Mouse (Mus musculus) retina, adult 2 months (tissue): ENCODE results near the gene Rps11.
"Not testable (repeated sequence)": the region's sequence is repeated elsewhere in the genome, so short reads cannot be mapped to it uniquely, and the experiment has no call there.

Experiments used
- DNase-seq: peaks from one replicate; pipeline ENCODE4 v3.0.0-alpha.2; 2012; ENCODE audit warnings: low read depth, low spot score

The Rps11 gene

DNA sequence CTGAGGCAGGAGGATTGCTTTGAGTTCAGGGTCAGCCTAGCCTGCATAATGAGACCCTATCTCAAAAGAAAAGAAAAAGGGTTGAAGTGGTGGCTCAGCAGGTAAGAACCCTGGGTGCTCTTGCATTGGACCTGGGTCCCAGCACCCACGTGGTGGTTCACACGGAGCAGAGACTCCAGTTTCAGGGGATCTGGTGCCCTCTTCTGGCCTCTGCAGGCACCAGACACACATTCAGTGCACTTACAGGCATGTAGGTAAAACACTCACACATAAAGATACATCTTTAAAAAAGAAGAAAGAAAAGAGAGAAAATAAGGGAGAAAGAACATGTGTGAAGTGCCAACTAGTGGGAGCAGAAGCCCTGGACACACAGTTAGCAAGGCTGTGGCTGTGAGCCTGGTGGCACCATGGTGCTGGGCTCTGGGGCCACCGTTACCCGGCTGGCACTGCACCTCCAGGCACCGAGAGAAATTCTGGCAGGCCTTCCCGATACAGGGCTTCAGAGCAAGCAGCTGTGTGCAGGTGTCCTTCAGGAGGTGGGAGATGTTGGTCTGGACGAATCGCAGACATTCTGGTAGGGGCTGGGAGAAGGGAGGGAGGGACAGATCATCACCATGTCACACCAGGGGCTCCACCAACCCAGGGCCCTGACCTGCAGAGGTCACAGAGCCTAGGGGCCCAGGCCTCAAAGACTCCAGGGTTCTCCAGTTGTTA lies 9.4 kb upstream of the Rps11 start:
- no peak for DNase-seq

DNA sequence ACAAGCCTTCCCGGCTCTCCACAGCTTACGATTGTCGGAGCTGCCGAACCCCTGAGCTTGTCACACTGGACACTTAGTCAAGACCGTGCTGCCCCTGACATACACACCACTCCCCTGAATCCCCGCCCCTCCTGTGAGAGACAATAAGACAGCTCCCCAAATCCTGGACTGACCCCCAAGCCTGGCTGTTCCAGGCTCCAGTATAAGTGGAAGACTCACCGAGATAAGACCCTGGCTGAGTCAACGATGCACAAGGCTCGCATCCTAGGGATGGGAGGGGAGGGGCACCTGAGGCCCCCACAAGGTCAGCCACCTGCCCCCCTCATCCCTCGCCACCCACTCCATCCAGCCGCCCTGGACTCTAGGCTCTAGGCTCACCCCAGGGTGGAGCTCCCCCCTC lies 7.6 kb upstream of the Rps11 start:
- DNase-seq: no peak

DNA sequence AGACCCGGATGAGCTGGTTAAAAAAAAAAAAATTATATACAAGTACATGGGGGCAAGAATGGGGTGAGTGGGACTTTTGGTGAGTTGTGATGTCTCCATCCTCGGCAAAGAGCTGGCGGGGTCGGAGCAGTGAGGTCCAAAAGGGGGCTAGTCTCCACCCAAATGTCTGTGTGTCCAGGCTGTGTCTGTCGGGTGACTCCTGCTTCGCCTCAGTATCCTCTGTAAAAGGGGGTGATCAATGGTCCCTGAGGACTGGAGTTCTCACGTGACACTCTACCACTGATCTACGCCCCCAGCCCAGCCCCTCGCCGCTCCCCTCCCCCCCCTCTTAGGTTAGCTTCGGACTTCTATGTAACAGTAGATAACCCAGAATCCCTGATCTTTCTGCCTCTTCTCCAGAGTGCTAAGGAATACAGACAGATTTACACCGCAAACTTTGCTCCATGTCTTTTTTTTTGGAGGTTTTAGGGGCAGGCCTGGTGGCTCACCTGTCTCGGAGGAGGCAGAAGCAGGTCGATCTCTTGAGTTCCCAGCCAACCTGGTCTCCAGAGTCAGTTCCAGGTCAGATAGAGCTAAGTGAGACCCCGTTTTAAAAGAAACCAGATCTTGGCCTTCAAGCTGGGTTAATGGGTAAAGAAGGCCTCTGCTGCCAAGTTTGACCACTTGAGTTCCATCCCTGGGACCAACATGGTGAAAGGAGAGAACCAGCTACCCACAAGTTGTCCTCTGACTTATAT lies 5.7 kb upstream of the Rps11 start:
- DNase-seq: no peak

DNA sequence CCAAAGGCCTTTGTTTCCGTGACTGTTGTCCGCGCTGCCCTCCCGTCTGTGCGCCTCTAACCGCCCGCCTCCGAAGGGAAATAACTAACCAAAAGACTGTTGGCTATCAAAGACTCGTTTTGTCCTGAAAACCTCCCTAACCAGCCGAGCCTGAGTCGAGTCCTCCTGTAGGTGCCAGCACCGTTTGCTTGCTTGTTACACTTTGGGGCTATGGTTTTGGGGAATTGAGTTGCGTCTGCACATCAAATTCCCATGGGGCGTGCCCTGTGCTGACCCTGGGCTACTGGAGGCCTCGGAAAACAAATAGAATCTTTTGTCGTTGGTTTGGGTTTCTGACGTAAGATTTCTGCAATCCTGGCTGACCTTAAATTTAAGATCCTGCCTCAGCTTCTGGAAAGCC lies 5.1 kb upstream of the Rps11 start:
- no peak for DNase-seq

DNA sequence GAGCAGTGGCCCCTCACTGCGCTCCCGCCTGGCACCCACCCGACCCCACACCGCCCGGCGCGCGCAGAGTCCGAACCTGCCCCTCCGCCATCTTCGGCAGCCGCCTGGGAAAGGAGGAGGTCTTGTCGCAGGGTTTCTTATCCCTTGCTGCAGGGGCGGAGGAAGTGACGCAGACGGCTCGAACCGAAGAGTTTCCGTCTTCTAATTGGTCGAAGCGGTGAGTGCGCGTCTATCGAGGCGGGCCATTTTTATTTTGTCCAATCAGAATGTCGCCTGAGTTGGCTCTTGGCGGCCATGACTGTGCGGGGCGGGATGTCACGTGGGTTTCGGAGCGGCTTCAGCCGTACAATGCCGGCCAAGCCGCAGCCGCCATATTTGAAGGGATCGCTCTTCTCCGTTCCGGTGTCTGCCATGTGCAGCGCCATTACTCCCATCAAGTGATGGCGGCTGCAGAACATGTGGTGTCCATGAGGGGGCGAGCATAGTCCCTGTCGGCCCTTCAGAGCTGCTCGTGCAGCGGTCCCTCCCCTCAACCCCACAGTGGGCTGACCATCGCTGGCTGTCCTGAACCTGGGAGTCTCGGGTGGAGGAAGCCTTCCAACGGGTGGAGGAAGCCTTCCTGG lies 4.5 kb upstream of the Rps11 start, which contains the start of gene Rpl13a:
Rpl13a (minus strand) TSS at position 138 of the 623 bp plus-strand sequence.
- peak; percentile 99 for DNase-seq

DNA sequence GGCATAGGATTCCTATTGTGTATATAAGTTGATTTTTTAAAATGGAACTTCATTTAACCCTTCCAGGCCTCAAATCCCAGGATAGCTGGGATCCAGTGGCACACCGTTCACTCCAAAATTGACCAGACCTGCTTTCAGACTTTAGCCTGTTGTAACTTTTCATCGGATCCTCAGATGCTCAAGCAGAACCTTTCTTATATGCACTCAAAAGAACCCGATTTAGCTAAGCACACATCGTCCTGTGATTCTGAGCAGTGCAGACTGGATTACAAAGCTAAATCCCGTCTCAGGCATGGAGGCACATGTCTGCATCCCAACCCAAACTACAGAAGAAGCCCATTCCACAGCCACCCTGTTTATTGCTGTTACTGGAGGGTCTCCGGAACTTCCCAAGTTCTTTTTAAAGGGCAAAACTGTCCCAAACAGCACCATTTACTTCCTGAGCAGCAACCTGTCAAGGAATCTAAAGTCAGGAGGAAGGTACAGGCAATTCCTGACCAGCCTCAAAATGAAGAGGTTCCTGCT lies 3.5 kb upstream of the Rps11 start:
- DNase-seq: no peak

DNA sequence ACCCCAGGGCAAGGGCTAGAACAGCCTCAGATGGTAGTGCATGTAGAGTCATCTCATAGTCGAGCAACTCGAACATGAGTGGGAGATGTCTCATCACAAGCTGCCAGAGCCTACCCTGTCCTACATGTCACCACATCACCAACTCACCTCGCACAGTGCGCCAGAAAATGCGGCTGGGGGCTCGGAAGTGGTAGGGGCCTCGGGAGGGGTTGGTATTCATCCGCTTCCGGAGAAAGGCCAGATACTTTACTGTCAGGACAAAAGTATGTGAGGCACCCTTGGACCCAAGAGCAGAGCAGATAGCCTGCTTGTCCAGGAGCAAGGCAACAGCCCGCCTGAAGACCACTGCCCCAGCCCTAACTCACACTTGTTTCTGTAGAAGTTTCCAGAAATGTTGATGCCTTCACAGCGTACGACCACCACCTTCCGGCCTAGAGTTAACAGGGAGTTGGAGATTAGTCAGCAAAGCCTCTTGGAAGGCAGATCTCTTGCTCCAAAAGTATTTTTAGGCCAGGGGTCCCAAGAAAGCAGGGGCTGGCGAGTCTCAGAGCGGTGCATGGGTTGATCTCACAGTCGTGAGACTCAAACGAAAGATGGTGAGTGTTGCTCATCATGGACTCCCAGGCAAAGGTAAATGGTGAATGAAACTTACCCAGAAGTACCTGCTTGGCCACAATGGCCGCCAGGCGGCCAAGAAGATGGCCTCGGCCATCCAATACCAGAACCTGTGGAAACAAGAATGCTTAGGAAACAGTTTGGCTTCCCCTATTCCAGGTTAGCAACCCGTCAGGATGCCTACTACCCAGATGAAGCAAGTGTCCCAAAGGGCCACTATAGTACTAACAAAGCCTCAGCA lies 2.8 kb upstream of the Rps11 start:
- no peak for DNase-seq

DNA sequence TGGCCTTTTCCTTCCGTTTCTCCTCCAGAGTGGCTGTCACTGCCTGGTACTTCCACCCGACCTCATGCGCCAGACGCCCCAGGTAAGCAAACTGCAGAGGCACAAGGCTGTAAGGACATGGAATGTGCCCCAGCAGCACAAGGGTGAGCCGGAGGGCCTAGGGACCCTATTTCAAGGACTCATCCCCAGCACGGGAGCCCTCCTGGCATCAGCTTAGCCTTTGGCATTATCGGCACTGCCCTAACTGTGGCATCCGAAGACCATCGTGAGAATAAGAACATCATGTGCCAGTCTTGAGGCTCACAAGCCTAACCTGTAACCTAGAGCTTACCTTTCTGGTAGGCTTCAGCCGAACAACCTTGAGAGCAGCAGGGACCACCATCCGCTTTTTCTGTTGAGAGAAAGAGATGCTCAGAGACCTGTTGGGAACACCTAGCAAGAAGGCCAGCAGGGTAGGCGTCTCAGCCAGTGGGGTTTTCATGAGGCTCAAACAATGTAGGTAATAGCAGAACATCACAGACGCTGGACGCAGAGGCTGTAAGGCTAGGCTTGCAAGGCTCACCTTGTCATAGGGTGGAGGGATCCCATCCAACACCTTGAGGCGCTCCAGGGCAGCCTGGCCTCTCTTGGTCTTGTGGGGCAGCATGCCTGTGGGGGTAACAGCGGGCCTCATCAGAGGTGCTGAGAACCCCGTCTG lies 2.1 kb upstream of the Rps11 start:
- DNase-seq: no peak

DNA sequence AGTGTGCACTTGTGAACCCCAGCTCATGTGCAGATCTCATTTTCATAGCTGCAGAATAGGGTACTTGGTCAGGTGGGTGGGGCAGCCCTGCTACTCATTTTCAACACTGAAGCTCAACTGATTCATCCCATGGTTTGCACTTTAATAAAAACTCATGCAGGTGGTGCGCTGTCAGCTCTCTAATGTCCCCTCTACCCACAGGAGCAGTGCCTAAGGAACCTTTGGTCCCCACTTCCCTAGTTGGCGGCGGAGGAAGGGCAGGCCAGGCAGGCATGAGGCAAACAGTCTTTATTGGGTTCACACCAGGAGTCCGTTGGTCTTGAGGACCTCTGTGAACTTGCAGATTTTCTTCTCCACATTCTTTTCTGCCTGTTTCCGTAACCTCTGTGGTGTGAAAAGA lies 1.4 kb upstream of the Rps11 start:
- not testable (repeated sequence) for DNase-seq

DNA sequence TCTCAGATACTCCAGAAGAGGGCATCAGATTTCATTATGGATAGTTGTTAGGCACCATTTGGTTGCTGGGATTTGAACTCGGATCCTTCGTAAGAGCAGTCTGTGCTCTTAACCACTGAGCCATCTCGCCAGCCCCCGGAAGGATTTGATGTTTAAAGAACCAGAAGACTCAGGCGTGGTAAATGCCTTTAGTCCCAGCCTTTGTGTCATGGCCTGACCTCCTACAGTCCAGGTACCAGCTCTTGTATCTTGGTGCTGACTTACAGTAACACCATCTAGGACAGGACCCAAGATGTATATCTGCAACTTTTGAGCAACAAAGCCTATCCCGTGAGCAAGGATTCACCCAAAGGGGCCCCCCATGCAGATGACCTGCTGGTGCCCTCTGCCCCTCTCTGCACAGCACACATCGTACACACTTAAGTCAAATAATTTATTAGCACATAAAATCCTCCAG lies 933 bp upstream of the Rps11 start:
- no peak for DNase-seq

DNA sequence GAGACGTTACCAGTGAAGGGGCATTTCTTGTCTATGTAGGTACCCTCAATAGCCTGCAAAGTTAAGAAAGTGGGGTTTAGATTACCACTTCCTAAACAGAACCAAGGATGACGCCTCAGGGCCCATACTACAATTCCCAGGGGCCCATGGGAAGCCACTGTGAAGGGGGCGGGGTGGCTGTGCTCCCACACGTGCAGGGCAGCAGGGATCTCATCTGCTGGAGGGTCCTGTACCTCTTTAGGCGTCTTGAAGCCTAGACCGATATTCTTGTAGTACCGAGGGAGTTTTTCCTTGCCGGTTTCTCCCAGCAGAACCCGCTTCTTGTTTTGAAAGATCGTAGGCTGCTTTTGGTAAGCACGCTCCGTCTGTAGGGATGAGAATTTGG lies 1.1 kb downstream of the Rps11 start:
- no peak for DNase-seq

DNA sequence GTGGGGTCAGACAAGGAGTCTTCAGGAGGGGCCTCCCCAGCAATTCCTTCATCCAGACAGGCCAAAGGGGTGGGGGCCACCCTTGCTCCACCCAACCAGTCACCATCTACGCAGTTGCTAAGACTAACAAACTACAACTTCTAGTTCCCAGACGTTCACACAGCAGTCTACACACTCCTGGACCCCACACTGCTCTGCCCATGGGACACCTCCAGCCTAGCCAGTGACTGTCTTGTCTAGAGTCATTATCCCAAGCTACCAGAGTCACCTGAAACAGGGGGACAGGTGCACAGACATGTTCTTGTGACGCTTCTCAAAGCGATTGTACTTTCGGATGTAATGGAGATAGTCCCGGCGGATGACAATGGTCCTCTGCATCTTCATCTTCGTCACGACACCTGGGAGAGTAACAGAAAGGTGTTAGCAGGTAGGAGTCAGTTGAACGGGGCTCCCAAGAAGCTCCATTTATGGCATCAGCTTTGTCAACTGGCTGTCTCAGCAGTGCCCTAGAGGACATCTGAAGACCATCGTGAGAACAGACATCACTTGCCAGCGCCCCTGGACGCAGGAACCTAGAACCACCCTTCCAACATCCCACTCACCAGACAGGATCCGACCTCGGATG lies 1.6 kb downstream of the Rps11 start:
- no peak for DNase-seq

DNA sequence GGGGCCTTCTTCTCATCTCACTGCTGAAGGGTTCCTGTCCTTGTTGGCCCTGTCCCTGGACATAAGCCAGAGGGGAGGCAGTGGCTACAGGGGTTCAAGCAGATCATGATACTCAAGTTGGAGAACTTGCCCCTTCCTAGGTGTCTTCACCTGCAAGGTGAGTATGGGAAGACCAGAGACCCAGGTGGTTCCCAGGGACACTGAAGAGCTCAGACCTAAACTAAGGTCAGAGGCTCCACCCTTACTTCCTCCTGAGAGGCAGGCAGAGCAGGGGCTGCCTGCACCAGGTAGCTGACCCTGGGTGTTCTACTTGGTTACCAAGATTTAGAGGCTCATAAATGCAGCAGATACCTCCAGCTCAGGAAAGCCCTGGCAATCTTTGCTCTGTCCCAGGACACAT lies 2.3 kb downstream of the Rps11 start:
- no peak for DNase-seq

DNA sequence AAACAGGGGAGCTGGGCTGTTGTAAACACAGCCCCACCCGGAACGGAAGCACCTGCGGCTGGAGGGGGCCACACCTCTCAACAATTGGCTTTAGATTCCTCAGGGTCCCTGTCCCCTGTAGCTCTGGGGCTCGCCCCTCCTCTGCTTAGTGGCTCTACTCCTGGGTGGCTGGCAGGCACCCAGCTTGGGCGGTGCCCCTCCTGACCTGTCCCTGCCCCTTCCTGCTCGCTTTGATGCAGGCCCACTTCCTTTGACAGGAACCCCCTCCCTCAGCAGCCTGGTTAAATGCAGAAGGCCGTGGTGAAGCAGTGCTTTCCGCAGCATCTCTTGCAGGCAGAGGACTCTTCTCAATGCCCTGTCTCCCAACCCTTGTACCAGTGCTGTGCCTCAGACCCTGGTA lies 2.8 kb downstream of the Rps11 start:
- DNase-seq: no peak

DNA sequence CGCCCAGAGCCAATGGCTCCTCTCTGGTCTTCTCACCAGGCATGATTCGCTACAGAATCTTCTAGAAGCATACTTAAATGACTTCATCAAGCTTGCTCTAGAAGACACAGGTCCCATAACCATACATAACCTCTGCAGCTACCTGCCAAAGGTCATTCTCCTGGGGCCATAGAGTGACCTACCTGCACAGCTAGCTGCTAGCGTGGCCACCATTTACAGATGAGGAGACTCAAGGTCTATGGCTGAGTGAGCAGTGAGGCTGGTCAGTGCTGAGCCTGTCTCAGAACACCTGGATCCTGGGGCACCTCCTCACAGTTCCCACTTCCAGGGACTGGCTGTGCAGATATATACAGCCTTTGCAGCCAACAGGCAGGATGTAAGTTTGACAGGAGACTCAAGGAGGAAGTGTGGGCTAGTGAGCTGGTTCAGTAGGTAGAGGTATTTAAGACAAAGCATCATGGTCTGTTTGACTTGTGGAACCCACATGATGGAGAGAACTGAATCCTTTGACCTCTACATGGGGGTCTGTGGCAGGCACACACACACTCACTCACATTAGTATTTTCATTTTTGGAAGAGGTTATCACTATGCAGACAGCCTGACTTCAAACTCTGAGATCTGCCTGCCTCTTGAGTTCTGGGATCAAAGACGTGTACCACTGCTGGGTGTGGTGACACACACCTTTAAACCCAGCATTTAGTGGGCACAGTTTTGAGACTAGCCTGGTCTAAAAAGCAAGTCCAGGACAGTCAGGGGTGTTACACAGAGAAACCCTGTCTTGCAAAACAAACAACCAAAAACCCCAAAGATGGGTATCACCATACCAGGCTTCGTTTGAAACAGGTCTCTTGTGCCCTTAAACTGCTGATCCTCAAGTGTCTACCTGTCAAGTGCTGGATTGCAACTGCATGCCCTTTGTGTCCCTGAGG lies 4.2 kb downstream of the Rps11 start:
- no peak for DNase-seq

DNA sequence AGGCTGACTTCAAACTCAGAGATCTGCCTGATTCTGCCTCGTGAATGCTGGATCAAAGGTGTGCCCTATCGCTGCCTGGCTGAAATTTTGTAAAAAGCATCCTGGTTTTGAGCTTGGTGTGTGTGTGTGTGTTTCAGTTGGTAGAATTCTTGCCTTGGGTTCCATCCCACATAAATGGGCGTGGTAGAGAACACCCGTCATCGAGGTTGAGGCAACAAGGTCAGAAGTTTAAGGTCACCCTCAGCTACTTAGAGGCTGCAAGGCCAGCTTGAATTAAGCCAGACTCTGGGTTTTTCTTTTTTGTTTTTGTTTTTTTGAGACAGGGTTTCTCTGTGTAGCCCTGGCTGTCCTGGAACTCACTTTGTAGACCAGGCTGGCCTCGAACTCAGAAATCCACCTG lies 5.9 kb downstream of the Rps11 start:
- DNase-seq: no peak

DNA sequence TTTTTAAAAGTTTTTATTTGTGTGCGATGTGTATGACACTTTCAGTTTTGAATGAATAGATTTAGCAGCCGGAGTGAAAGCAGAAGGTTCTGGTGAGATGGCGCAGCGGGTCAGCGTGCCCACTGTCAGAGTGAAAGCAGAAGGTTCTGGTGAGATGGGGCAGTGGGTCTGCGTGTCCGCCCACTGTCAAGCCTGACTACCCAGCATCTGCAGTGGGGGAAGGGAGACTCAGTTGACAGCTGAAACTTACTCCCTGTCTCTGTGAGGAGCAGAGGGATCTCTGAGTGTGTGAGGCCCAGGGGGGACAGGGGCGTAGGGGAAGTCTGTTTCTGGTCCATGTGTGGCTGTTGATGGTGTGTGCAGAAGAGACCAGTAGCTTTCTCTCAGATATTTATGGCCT lies 6.7 kb downstream of the Rps11 start:
- DNase-seq: no peak

DNA sequence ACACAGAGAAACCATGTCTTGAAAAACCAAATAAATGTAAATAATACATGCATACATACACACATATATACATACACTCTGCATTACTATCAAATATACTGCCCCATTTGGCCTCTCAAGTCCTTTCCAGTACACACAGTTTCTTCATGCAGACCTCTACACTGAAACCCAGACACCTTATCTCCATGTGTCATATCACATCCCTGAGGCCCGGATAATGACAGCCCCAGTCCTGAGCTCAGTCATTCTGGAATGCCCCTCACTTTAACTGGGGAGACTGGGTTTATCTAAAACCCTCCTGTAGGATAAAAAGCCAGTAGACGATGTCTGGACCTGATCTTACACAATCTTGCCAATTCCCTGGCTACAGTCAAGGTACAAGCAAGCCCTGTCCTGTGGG lies 10.8 kb downstream of the Rps11 start:
- no peak for DNase-seq

DNA sequence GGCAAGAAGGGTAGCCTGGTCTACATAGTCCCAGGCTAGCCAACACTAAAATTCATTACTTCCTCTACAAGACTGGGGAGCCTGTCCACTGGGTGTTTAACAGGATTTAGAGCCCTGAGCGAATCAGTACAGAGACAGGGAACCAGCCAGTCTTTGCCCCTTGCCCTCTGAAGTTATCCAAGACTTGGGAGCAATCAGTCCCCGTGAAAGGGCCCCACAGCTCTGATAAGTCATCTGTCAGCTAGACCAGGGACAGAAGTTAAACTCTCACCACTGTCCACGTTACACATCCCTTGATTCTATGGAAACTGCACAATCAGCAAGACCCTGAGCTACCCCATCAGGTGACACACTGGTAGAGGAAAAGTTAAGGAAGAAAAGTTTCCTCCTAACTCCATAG lies 11.7 kb downstream of the Rps11 start:
- DNase-seq: no peak
